Mouse (Mus musculus): ENCODE measurements at regions not wholly inside any gene's neighbourhood (a gene's known extent, or its start where the extent isn't known, plus 50 kb on each side); places are given as distances from the start of the nearest gene placed in this dataset.
"Not testable (repeated sequence)": the region's sequence is repeated elsewhere in the genome, so short reads cannot be mapped to it uniquely, and the experiment has no call there.

DNA sequence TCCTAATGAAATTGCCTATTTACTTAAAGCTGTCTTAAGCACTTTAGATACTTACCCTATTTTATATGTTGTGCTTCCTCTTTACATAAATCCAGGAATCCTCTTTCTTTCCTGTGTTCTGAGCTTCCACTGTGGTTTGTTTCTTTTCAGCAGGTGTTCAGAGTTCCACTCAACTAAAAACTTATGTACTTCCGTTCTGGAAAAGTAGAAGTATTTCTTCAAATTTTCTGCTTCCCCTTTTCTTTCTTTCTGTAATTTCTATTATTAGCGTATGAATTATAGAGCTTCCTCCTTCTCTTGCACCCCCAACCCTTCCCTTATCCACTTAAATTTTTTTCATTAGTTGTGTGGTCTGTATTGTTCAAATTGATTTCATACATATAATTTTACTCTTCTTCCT is 165.8 kb upstream of the Nudt12 start:
- no peak for DNase-seq (ENCODE audit: low read depth, low spot score)

DNA sequence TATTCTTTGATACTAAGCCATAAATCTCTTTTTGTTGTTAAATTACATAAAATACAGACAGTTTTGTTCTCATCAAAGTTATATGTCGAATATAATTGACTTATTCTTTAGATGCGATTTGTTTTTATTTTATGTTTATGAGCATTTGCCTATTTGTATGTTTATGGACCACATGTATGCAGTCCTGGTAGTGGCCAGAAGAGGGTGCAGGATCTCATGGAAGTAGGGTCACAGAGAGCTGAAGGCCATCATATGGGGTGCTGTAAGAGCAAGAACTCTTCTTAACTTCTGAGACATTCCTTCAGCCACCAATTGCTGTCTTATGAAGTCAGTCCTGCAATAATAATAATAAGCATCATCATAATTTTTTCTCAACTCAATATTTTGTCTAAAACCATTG is 143.2 kb upstream of the Nudt12 start:
- DNase-seq (ENCODE audit: low read depth, low spot score): peak; percentile 25

DNA sequence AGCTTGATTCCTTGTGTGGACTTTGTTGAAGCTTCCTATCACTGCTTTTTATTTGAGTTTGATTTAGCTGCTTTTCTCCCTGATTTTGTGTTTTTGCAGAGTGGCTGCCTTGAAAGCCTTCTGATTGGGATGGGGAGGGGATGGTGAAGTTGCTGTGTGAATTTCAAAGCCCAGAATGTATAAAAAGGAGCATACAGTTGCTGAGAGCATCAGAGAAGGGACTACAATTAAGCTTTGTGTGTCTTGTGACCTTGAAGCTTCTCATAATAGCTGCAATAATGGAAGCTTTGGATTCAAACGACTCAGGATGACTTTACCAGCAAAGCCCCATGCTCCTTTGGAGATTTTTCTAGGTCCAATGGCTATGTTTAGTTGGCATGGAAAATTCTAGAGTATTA is 130.6 kb upstream of the Nudt12 start:
- no peak for DNase-seq (ENCODE audit: low read depth, low spot score)

DNA sequence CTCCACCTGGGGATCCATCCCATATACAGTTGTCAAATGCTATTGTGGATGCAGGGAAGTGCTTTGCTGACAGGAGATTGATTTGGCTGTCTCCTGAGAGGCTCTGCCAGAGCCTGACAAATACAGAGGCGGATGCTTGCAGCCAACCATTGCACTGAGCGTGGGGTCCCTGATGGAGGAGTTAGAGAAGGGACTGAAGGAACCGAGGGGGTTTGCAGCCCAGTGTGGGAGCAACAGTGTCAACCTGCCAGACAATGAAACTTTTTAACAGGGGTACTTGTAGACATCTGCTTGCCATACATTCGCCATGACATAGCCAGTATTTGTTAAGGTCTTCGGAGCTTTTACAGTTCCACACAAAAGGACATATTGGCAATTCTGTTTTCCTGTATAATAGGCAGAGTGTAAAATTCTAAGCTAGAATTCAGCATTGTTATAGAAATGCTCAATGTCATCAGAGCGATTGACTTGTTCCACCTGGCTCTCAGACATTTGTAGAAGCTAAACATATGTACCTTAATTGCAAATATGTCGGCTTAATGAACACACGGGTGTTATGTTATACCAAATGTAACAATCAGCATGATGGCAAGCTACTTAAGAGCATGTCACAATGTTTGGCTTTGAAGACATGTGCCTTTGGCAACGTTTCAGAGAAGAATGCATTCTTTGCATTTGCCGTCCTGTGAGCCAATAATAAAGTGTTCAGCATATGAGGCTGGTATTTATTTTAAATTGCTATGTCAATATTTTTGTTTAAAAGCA is 130.0 kb upstream of the Nudt12 start:
- DNase-seq (ENCODE audit: low read depth, low spot score): no peak

DNA sequence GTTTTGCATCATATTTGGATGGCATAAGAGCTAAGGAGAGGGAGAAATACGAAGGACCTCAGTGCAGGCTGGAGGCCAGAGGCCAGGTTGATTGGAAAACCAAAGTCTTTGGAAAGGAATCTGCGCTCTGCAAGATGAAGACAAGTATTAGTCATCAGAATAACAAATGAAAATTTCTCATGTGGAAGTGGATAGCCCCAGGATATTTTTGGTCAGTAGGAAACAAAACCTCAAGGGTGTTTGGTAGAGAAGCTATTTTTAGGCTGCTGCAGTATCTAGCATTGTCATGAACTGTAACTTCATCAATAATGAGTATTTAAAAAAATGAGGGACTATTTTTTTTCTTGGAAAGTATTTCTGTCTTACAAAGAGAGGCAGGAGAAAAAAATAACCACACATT is 125.6 kb upstream of the Nudt12 start:
- DNase-seq (ENCODE audit: low read depth, low spot score): peak; percentile 60

DNA sequence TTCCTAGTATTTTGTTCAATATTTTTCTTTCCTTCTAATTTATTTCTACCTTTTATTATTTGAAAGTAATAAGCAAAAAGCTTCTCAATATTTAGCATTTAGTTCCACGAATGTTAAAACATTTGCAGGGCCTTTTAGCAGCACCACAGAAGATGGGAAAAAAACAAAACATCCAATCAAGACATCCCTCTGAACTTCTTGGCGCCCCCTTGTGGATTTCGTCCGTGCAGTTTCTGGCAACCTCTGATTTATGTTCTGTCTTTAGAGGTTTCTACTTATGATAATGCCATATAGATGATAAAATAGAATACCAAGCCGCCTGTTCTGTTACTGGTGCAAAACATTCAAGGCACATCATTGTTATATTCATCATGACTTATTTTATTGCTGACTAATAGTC is 86.2 kb upstream of the Nudt12 start:
- DNase-seq (ENCODE audit: low read depth, low spot score): peak; percentile 84

DNA sequence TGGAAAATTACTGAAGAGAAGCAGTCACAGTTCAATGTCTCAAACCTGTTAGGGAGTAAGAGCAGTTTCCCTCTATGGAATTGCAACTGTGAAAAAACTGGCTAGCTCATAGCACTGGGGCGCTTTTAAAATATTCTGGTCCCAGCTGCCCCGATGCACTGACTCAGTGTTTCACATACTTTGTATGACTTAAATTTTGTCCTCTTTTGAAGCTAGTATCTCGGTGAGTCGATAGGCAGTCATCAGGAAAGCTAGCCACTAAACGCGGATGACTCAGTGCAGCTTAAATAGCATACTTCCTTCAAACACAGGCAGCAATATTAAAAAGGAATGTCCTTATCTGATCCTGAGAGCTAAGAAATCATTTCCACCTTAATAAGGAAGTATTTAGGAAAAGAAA is 63.7 kb upstream of the Nudt12 start:
- not testable (repeated sequence) for DNase-seq (ENCODE audit: low read depth, low spot score)

DNA sequence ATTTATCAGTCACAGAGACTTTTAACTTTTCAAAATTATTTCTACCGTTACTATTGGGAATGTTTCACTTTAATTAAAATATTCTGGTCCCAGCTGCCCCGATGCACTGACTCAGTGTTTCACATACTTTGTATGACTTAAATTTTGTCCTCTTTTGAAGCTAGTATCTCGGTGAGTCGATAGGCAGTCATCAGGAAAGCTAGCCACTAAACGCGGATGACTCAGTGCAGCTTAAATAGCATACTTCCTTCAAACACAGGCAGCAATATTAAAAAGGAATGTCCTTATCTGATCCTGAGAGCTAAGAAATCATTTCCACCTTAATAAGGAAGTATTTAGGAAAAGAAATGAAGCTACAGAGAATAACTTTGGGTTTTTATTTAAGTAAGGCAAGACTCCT is 63.2 kb upstream of the Nudt12 start:
- DNase-seq (ENCODE audit: low read depth, low spot score): not testable (repeated sequence)
